Mouse (Mus musculus): Measurements from ENCODE around the gene Btd. TPM values are rescaled to one million over a fixed set of nuclear protein-coding genes. Genes with fewer than 3 reads are reported as not detected.
"Not testable (repeated sequence)": the region's sequence is repeated elsewhere in the genome, so short reads cannot be mapped to it uniquely, and the experiment has no call there.

Gene Btd
- polyA plus RNA-seq, 1 experiment = 16.7 TPM

DNA sequence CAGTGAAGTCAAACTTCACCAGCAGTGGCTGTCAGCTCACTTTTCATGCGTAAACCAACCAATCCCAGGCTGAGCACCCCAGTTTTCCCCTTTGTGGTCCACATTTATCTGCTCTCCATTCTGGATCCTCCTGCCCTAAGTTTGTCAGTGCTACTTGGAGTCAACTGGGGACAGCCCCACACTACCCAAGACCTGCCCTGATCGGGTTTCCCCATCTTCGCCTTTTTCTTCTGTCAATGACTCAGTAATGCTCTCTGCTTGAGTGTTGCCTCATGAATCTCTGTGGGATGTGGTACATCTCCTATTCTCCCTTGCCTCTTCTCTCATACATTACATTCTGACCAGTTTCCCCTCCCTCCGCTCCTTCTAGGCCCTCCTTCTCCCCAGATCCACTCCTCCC lies 43.4 kb upstream of the Btd start:
- Histone ChIP-seq H3K36me3 (ENCODE audit: control insufficient read depth, insufficient read depth) (no peaks in the 10 kb centered on the region), H3ac (ENCODE audit: control insufficient read depth, insufficient read length, low read depth) (no peak overlapping the region), H3K27me3 (ENCODE audit: control insufficient read depth, insufficient read depth, insufficient read length) (peaks cover 32% of the 10 kb centered on the region), H3K4me3 (ENCODE audit: insufficient read depth, poor library complexity, severe bottlenecking) (no peak overlapping the region), H3K79me2 (ENCODE audit: control insufficient read depth, insufficient read depth) (no peaks in the 10 kb centered on the region), H3K79me3 (ENCODE audit: low read depth) (no peaks in the 10 kb centered on the region)
- TF ChIP-seq CTCF (IDR thresholded peaks at IDR 0.05; ENCODE audit: control insufficient read depth, insufficient read depth, insufficient read length) = no peak
- TF ChIP-seq MYOD1 (IDR thresholded peaks at IDR 0.05; ENCODE audit: control insufficient read depth, insufficient read length, low read depth) = no peak
- TF ChIP-seq FOSL1 (IDR thresholded peaks at IDR 0.05; ENCODE audit: insufficient read depth, low read length, poor library complexity, severe bottlenecking) = no peak
- no peak for TF ChIP-seq CEBPB (IDR thresholded peaks at IDR 0.05; ENCODE audit: low read depth)
- no peak for TF ChIP-seq USF1 (IDR thresholded peaks at IDR 0.05; ENCODE audit: low read depth)
- TF ChIP-seq MAX (IDR thresholded peaks at IDR 0.05) = no peak
- no peak for TF ChIP-seq MYOG (IDR thresholded peaks at IDR 0.05; ENCODE audit: control insufficient read depth, extremely low read depth, insufficient read length)

DNA sequence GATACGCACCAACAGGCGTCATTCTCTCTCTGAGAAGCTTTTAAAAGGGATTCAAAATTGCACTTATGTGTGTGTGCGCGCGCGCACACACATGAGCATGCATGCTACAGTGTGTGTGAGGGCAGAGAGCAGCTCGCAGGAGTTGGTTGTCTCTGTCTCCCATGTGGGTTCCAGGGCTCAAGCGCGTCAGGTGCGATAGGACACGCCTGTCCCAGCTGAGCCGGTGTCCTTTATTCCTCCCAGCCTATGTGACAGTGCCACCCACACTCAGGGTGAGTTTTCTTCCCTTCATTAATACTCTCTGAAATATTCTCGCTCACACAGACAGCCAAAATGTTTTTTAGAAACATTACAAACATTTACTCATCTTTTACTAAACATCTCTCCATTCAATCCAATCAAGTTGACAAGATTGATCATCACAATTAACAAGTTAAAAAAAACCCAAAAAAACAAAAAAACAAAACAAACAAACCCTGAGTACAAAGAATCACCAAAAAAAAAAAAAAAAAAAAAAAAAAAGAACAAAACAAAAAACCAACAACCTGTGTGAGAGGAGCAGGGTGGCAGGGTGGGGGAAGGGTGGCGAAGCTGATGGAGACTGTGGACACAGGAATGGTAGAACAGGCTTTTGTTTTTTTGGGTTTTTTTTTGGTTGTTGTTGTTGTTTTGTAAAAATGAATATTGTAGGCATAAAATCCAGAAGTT lies 38.8 kb upstream of the Btd start:
- TF ChIP-seq MYOG (IDR thresholded peaks at IDR 0.05; ENCODE audit: control insufficient read depth, extremely low read depth, insufficient read length) (no peak), MYOD1 (IDR thresholded peaks at IDR 0.05; ENCODE audit: control insufficient read depth, insufficient read length, low read depth) (no peak), CTCF (IDR thresholded peaks at IDR 0.05; ENCODE audit: control insufficient read depth, insufficient read depth, insufficient read length) (no peak), USF1 (IDR thresholded peaks at IDR 0.05; ENCODE audit: low read depth) (no peak), MAX (IDR thresholded peaks at IDR 0.05) (no peak), FOSL1 (IDR thresholded peaks at IDR 0.05; ENCODE audit: insufficient read depth, low read length, poor library complexity, severe bottlenecking) (no peak), CEBPB (IDR thresholded peaks at IDR 0.05; ENCODE audit: low read depth) (no peak)
- no peak overlapping the region for H3ac ChIP-seq (ENCODE audit: control insufficient read depth, insufficient read length, low read depth)
- H3K79me2 ChIP-seq (ENCODE audit: control insufficient read depth, insufficient read depth) = no peaks in the 10 kb centered on the region
- H3K4me3 ChIP-seq (ENCODE audit: insufficient read depth, poor library complexity, severe bottlenecking) = no peak overlapping the region
- no peaks in the 10 kb centered on the region for H3K36me3 ChIP-seq (ENCODE audit: control insufficient read depth, insufficient read depth)
- no peaks in the 10 kb centered on the region for H3K79me3 ChIP-seq (ENCODE audit: low read depth)
- H3K27me3 ChIP-seq (ENCODE audit: control insufficient read depth, insufficient read depth, insufficient read length) = peaks cover 40% of the 10 kb centered on the region

DNA sequence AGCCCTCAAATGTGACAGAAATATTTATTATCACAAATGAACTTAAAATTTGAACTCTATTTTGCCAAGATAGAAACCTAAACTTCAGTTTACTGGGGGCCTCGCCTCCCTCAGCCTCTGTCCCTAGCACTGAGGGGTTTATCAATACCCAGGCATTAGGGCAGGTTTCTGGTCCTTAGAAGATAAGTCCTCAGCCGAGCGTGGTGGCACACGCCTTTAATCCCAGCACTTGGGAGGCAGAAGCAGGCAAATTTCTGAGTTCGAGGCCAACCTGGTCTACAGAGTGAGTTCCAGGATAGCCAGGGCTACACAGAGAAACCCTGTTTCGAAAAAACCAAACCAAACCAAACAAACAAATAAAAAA lies 38.2 kb upstream of the Btd start:
- not testable (repeated sequence) for H3K79me2 ChIP-seq (ENCODE audit: control insufficient read depth, insufficient read depth); H3K79me3 ChIP-seq (ENCODE audit: low read depth); H3K36me3 ChIP-seq (ENCODE audit: control insufficient read depth, insufficient read depth); H3ac ChIP-seq (ENCODE audit: control insufficient read depth, insufficient read length, low read depth); H3K4me3 ChIP-seq (ENCODE audit: insufficient read depth, poor library complexity, severe bottlenecking)
- peaks cover 35% of the 10 kb centered on the region for H3K27me3 ChIP-seq (ENCODE audit: control insufficient read depth, insufficient read depth, insufficient read length)

DNA sequence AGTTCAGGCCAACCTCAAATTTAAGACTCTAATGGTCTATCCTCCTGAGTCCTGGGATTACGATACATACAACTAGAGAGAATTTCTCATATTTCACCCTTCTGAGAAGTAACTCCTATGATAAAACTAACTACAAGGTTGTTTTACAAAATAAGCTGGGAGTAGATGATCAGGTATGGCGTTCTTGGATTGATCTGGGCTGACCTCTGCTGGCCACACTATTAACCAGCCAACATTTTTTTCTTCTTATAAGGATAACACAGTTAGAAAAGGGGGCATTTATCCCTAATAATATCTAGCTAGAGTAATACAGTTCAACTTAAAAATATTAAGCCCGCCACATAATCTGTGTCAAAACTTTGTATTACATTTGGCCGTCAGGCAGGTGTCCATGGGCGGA lies 35.9 kb upstream of the Btd start:
- H3K79me3 ChIP-seq (ENCODE audit: low read depth) = no peaks in the 10 kb centered on the region
- H3ac ChIP-seq (ENCODE audit: control insufficient read depth, insufficient read length, low read depth) = no peak overlapping the region
- peaks cover 41% of the 10 kb centered on the region for H3K27me3 ChIP-seq (ENCODE audit: control insufficient read depth, insufficient read depth, insufficient read length)
- no peak overlapping the region for H3K4me3 ChIP-seq (ENCODE audit: insufficient read depth, poor library complexity, severe bottlenecking)
- H3K36me3 ChIP-seq (ENCODE audit: control insufficient read depth, insufficient read depth) = no peaks in the 10 kb centered on the region
- no peak for TF ChIP-seq USF1 (IDR thresholded peaks at IDR 0.05; ENCODE audit: low read depth)
- no peak for TF ChIP-seq MYOG (IDR thresholded peaks at IDR 0.05; ENCODE audit: control insufficient read depth, extremely low read depth, insufficient read length)
- TF ChIP-seq CTCF (IDR thresholded peaks at IDR 0.05; ENCODE audit: control insufficient read depth, insufficient read depth, insufficient read length) = no peak
- TF ChIP-seq FOSL1 (IDR thresholded peaks at IDR 0.05; ENCODE audit: insufficient read depth, low read length, poor library complexity, severe bottlenecking) = no peak
- no peak for TF ChIP-seq MYOD1 (IDR thresholded peaks at IDR 0.05; ENCODE audit: control insufficient read depth, insufficient read length, low read depth)
- no peak for TF ChIP-seq MAX (IDR thresholded peaks at IDR 0.05)
- no peak for TF ChIP-seq CEBPB (IDR thresholded peaks at IDR 0.05; ENCODE audit: low read depth)
- H3K79me2 ChIP-seq (ENCODE audit: control insufficient read depth, insufficient read depth) = no peaks in the 10 kb centered on the region

DNA sequence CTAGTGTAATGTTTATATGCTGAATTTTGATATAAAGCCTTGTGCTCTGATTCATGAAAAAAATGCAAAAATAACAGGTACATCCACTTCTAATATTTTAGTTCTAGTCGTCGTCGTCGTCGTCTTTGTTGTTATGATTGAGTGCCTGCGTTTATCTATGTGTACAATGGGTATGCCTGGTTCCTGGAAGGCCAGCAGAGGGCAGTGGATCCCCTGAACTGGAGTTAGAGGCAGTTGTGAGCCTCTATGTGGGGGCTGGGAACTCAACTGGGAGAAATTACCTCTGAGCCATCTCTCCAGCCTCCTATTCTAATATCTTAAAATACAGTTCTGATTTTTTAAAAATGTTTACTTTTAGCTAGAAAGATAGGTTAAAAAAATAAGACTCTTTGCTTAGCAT lies 35.3 kb upstream of the Btd start:
- H3K79me3 ChIP-seq (ENCODE audit: low read depth) = no peaks in the 10 kb centered on the region
- no peak overlapping the region for H3K4me3 ChIP-seq (ENCODE audit: insufficient read depth, poor library complexity, severe bottlenecking)
- no peaks in the 10 kb centered on the region for H3K79me2 ChIP-seq (ENCODE audit: control insufficient read depth, insufficient read depth)
- H3K27me3 ChIP-seq (ENCODE audit: control insufficient read depth, insufficient read depth, insufficient read length) = peaks cover 40% of the 10 kb centered on the region
- TF ChIP-seq MYOG (IDR thresholded peaks at IDR 0.05; ENCODE audit: control insufficient read depth, extremely low read depth, insufficient read length) = no peak
- no peak for TF ChIP-seq CEBPB (IDR thresholded peaks at IDR 0.05; ENCODE audit: low read depth)
- TF ChIP-seq FOSL1 (IDR thresholded peaks at IDR 0.05; ENCODE audit: insufficient read depth, low read length, poor library complexity, severe bottlenecking) = no peak
- no peak for TF ChIP-seq MAX (IDR thresholded peaks at IDR 0.05)
- no peak for TF ChIP-seq MYOD1 (IDR thresholded peaks at IDR 0.05; ENCODE audit: control insufficient read depth, insufficient read length, low read depth)
- no peak for TF ChIP-seq CTCF (IDR thresholded peaks at IDR 0.05; ENCODE audit: control insufficient read depth, insufficient read depth, insufficient read length)
- no peak for TF ChIP-seq USF1 (IDR thresholded peaks at IDR 0.05; ENCODE audit: low read depth)
- no peaks in the 10 kb centered on the region for H3K36me3 ChIP-seq (ENCODE audit: control insufficient read depth, insufficient read depth)
- H3ac ChIP-seq (ENCODE audit: control insufficient read depth, insufficient read length, low read depth) = no peak overlapping the region

DNA sequence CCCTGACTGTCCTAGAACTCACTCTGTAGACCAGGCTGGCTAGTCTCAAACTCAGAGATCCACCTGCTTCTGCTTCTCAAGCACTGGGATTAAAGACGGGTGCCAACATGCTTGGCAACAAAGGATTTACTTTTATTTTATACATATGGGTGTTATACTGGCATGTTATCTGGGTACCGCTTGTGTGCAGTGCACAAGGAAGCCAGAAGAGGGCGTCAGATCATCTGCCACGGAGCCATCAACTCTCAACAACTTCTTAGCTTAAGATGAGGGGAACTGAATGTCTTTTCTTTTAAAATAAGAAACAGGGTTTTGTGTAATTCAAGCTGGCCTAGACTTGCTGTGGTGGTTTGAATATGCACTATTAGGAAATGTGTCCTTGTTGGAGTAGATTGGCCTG lies 28.8 kb upstream of the Btd start:
- Histone ChIP-seq H3ac (ENCODE audit: control insufficient read depth, insufficient read length, low read depth) (no peak overlapping the region), H3K36me3 (ENCODE audit: control insufficient read depth, insufficient read depth) (no peaks in the 10 kb centered on the region), H3K79me3 (ENCODE audit: low read depth) (no peaks in the 10 kb centered on the region), H3K27me3 (ENCODE audit: control insufficient read depth, insufficient read depth, insufficient read length) (peaks cover 37% of the 10 kb centered on the region), H3K4me3 (ENCODE audit: insufficient read depth, poor library complexity, severe bottlenecking) (no peak overlapping the region), H3K79me2 (ENCODE audit: control insufficient read depth, insufficient read depth) (no peaks in the 10 kb centered on the region)
- TF ChIP-seq USF1 (IDR thresholded peaks at IDR 0.05; ENCODE audit: low read depth) = no peak
- no peak for TF ChIP-seq MAX (IDR thresholded peaks at IDR 0.05)
- TF ChIP-seq CEBPB (IDR thresholded peaks at IDR 0.05; ENCODE audit: low read depth) = no peak
- TF ChIP-seq MYOD1 (IDR thresholded peaks at IDR 0.05; ENCODE audit: control insufficient read depth, insufficient read length, low read depth) = no peak
- TF ChIP-seq FOSL1 (IDR thresholded peaks at IDR 0.05; ENCODE audit: insufficient read depth, low read length, poor library complexity, severe bottlenecking) = no peak
- no peak for TF ChIP-seq CTCF (IDR thresholded peaks at IDR 0.05; ENCODE audit: control insufficient read depth, insufficient read depth, insufficient read length)
- TF ChIP-seq MYOG (IDR thresholded peaks at IDR 0.05; ENCODE audit: control insufficient read depth, extremely low read depth, insufficient read length) = no peak

All from C2C12 (cell line).